Mouse (Mus musculus): Measurements from ENCODE around the gene Megf11. TPM values are rescaled to one million over a fixed set of nuclear protein-coding genes. Genes with fewer than 3 reads are reported as not detected.
A peak's percentile ranks its signal among the peaks of the same experiment; 100 is the strongest.

Megf11 gene
- total RNA-seq, 2 experiments from 2014 or later = 10.2 to 11.3 TPM

DNA sequence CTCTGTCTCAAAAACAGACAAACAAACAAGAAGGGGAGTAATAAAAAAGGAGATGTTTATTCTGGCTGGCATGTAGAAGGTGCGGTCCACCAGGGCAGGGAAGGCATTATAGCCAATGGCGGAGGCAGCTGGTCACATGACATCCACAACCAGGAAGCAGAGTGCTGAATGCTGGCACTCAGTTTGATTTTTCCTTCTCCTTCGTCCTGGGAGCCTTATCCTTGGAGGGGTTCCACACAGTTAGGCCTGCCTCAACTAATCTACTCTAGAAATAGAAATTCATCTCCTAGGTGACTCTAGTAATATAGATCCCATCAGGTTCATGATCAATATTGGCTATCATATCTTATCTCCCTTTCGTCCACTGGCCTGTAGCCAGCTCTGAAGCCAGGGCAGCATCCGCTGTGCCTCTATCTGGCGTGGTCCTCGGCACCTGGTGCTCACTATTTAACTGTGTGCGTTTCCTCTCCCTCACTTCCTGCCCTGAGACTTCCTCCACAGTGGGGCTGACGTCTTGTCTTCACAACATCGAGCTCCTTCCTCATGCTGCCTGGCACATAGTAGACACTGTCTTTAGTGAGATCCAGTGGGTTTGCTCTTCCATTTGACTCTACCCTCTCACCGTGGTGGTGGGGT, 171.8 kb downstream of the Megf11 start:
- no peak for DNase-seq (ENCODE audit: low spot score in 2 of 2)

DNA sequence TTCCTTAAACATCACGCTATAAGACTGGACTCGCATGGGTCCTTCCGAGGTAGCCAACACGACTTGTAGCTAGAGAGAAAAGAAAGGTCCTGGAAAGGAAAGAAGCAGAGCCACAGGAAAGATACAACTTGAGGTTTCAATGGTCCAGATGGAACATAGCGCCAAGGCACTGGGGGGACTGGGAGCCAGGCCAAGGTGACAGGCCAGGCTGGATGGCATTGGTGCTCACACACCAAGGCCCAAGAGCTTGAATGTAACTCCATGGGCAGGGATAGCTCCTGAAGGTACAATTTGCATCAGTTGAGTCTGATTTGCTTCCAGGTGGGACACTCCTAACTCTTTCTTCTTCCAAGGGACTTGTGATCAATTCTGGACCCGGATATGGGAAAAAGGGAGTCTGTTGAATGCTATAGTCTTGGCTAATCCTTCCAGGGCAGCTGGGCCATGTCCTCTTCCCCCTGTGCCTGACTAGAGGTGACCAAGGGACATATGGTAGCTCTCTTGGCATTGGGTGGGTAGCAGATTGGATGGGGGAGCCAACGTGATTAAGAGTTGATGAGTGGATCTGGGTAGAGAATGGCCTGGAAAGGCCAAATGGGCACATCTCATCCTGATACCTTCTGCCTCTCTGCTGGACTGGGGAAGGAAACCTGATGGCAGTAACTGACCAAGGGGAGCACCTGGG, 172.6 kb downstream of the Megf11 start:
- no peak for DNase-seq (ENCODE audit: low spot score in 2 of 2)

DNA sequence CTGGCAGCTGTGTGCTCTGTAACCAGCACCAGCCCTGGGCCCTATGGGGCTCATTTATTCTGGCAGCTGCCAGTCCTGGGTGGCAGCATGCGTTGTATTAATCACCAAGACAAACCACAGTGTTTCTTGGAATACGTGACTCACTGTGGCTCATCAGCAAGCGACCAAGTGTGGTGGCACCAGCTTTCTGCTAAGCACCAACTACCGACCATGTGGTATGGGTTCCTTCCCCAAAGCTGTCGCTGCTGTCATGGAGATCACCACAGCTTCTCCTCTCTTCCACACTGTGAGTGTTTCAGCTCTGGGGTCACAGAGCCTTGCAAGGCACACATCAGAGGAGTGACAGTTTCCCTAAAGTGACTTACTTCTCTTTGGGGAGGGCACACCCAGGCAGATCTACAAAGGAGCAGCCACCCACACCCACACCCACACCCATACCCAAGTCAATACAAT, 178.9 kb downstream of the Megf11 start:
- DNase-seq (ENCODE audit: low spot score in 2 of 2) = no peak

DNA sequence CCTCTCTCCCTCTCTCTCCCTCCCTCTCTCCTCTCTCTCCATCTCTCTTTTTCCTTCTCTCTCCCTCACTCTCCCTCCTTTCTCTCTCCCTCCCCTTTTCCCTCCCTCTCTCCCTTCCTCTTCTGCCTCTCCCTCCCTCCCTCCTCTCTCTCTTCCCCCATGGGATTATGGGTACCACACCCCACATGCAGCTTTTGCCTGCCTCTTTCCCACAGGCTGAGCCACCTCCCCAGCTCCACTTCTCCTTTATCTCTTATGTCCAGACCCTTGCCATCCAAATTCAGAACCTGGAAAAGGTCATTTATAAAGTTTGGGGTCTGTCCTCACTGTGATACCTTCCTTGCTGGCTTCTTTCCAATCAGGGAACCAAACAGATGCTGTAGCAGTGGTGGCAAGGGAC, 180.5 kb downstream of the Megf11 start:
- no peak for DNase-seq (ENCODE audit: low spot score in 2 of 2)

DNA sequence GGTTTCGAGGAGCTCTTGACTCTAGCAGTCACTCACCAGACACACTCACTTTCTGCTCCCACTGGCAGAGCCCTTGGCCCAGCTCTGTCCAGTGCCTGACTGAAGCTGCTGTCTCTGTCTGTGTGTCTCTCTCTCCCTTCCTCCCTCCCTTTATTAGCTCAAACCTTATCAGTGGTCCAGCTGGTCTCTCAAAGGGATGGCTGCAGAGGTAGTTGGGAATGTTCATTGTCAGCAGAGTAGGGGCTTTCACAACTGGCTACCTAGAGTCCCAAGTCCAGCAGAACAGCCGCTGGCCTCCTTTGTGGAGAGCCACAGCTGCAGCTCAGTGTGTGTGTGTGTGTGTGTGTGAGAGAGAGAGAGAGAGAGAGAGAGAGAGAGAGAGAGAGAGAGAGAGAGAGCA, 180.9 kb downstream of the Megf11 start:
- DNase-seq (ENCODE audit: low spot score in 2 of 2) = no peak

DNA sequence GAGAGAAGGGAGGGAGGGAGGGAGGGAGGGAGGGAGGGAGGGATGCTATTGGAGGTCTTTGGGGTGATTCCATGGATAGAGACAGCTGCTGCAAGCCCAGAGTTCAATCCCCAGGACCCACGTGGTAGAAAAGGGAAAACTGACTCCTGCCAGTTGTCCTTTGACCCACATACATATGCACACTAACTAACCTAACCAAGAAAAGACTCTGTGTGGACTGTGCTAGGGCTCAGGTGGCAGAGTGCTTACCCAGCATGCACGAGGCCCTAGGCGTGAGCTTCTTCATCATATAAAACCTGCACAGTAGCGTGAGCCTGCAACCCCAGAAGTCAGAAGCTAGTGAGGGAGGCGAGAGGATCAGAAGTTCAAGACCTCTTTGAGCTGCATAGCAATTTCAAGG, 182.1 kb downstream of the Megf11 start:
- DNase-seq (ENCODE audit: low spot score in 2 of 2) = no peak

DNA sequence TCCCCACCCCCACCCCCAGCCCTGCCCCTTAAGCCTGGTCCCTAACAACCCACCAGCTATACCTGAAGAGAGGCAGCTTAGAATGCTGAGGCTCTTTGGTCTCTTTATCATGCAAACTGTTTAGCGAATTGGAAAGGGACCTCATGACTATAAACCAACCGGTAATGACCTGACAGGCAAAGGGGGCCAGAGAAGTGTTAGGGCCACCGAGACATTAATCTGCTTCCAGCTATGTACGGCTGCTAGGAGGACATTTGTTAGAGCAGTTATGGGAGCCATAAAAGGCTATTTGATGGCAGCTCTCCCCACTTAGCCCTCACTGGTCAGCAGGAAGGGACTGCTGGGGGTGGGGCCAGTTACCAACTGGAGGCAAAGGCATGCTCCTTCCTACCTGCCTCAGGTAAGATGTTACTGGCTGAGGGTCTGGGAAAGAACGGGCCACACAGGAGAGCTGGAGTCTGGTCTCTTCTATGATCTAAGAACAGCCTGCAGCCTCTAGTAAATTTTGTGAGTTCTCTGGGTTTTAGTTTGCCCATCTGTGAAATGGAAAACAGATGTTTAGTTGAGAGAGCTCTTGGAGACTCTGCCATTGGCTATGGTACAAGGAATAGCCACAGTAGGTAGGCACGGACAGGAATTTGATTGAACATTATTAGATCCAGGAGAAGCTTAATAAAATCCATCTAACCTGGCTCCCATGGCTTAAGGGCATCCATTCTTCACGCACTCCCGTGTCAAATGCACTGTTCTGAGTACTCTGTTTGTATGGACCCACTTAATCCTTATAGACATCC, 183.2 kb downstream of the Megf11 start:
- no peak for DNase-seq (ENCODE audit: low spot score in 2 of 2)

DNA sequence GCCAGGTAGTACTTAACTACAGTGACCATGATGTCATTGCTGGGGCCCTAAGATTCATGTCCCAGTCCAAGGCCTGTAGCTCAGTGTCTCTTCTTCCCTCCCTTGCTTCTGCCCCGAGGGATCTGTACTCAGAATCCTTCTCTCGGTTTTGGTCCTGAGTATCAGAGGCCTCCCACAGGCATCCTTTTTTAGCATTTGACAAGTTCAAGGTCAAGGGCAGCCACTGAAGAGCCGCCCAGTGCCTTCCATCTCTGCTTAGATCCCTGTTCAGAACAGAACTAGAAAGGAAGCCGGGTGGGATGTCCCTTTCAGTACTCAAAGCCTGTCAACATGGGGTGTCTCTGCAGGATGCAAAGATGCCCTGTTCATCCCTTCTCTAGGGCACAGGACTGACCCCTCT, 185.0 kb downstream of the Megf11 start:
- DNase-seq (ENCODE audit: low spot score in 2 of 2) = no peak

DNA sequence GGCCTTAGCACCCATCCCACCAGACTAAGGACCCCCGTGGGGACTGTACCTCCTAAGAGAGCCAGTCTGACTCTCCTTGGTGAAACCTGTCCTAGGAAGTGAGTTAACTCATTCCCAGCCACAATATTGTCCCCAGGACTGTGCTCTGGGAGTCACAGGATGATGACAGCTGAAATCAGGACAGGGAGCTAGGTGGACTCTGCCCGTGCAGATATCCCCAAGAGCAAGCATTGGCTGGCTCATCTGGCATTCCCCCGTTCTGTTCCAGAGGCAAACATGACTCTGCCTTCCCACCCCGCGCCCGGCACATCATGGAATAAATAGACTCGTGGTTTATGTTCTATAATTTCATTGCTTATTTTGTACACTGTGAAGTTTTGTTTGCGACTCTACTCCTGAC, 185.7 kb downstream of the Megf11 start:
- DNase-seq (ENCODE audit: low spot score in 2 of 2) = no peak

DNA sequence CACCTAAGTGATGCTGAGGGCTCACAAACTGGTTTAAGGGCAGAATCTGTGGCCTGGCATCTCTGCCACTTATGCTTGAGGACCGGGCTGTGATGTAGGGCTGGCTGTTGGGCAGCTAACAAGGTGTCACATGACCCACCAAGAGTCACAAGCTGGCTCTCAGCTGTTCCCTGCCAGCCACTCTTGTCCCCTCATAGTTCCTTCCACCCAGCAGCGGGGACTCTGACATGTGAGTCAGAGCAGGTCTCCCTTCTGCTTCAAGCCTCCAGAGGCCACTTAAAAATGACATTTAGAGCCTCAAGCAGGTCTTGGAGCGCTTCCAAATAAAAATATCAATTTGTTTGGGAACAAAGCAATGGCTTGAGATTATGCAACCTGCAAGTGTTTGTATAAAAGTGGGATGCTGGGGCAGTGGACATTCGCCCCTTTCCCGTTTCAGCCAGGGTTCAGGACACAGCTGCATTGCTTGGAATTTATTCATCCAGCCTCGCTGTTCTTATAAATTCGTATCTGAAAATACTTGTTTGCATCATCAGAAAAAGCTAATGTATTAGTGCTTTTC, 187.3 kb downstream of the Megf11 start:
- no peak for DNase-seq (ENCODE audit: low spot score in 2 of 2)

DNA sequence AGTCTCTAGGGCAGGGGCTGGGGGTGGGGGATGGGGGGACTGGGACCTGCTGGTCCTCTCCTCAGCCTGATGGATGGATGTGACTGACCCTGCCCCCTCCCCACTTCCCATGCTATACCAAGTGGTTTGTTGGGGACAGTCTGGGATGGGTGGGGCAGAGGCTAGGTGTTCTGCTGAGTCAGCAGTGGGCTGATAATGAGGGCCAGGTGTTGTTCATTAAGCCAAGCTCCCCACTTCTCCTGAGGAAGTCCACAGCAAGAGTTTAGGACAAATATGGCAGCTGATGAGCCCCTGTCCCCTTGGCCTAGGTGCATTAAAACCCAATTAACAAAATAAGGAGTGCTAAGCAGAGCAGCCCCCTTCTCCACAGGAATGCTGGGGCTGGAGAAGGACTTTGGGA, 190.2 kb downstream of the Megf11 start:
- DNase-seq (ENCODE audit: low spot score in 2 of 2) = no peak

DNA sequence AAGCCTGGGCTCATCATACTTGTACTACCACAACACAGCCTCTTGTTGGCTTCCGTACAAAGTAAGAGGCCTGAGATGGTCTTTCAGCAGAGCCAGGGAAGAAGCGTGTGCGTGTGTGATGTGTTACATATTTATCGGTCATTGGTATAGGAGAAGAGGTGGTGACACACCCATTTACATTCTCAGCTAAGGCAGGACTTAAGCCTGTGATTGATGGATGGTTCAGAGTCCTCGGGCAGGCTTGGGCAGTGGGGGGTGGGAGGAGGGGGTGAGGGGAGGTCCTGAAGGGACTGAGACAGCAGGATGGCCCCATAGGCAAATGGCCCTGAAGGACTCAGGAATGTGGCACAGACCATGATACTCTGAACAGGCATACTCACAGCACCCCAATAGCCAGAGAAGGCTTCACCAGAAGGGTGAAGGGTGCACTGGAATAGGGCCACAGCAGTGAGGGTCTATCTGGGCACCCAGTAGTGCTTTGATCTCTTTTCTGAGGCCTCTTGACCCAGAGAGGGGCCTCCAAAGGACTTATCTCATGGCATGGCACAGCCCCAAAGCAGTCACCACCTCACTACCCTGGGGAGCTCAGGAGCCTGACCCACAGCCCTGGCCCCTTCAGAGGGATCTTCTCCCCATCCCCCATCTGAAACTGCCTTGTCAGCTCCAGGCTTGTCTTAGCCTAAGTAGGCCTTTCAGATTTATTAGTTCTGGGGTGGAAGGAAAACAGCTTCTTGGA, 190.9 kb downstream of the Megf11 start:
- DNase-seq (ENCODE audit: low spot score in 2 of 2) = no peak

DNA sequence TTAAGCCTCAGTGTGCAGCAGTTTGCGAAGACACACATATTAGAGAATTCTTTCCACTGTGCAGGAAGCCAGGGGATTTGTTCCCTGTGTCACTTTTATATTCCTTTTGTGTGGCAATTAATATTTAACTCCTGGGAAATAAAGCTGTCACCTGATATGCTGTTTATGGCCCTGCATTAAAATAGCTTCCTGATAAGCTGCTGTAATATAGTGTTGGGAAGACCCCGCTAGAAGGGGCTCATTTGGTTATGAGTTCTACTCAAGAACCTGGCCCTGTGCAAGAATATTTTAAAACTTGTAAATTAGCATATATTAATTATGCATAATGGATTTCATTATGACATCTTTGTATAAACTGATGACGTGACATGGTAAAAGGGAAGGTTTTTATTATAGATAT, 191.7 kb downstream of the Megf11 start:
- no peak for DNase-seq (ENCODE audit: low spot score in 2 of 2)

DNA sequence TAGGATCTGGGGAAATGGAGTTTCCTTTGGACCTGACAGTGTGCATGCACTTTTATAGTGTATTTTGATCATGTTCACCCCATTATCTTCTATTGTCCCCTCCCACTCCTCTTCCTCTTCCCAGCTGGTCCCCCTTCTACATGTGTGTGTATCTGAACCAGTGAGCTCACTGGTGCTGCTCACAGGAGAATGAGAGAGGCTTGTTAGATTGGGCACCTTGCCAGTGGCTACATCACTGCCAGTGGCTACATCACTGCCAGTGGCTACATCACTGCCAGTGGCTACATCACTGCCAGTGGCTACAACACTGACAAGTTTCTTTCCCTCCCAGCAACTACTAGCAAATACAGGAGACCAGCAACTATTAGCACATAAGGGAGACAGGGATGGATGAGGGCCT, 192.6 kb downstream of the Megf11 start:
- no peak for DNase-seq (ENCODE audit: low spot score in 2 of 2)

DNA sequence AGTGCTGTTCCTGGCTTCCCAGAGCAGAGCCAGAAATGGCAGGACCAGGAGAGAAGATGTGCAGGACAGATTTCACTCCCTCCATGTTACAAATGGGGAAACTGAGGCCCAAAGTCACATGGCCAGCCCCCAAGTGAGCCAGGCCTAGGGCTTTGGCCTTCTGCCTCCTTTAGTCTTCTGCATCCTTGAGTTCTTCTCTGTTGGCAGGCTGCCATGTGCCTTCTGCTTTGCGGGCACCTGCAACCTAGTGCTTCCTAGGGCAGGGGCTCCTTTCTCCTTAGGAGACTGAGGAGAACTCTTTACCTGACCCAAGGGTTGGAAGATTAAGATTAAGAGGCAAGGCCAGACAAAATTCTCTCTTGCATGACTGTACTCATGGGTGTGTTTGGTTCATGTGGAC, 193.9 kb downstream of the Megf11 start:
- no peak for DNase-seq (ENCODE audit: low spot score in 2 of 2)

DNA sequence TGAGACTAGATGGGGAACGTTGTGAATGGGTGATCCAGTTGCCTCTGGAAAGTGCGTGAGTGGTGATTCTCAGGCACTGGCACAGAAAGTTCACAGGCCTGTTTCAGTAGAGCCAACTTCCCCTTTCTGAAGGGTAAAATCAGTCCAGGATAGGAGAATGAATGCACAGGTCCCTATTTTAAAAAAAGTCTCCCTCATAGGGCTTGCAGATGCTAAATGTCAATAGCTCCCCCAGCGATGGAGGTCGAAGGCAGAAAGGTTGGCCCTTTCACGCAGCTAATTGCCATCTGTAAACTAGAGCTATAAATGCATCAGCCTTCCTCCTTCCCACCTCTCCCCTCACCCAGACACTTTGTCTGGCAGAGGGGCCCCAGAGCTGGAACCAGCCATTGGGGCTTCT, 200.9 kb downstream of the Megf11 start:
- no peak for DNase-seq (ENCODE audit: low spot score in 2 of 2)

DNA sequence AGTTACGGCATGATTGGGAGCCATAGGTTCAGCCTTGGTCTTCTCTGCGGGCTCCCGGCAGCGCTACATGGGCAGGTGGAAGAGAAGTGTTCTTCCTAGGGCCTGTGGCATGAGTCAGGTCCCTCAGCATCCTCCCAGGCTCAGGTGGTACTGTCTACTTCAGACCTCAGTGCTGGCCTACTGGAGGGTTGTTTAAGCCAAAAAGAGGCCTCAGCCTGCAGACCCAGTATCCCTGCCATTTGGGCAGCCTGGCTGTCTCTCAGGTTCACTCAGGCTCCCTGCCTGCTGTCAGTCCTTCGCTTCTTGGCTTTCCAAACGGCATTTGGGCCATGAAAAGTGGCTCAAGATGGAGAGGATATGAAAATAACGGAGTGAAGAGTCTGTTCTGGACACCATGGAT, 202.6 kb downstream of the Megf11 start:
- no peak for DNase-seq (ENCODE audit: low spot score in 2 of 2)

DNA sequence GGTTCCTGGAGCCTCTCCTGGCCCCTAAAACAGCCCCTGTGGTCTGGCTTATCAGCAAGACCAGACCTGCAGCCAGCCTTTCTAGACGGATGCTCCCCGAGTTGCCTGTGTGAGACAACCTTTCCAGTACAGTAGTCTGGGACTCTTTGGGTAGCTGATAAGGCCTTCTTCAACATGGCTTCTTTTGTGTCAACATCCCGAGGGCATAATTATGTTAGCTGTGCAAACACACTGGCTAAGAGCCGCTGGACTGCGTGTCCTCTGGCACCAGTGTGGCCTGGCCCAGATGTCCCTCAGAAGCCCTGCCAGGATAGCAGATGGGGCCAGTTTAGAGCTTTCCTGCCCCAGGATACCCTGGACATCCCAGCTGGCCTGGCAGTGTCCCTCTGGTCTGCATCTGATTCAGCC, 205.2 kb downstream of the Megf11 start:
- DNase-seq (ENCODE audit: low spot score in 2 of 2) = peak; percentile 9 to 23

DNA sequence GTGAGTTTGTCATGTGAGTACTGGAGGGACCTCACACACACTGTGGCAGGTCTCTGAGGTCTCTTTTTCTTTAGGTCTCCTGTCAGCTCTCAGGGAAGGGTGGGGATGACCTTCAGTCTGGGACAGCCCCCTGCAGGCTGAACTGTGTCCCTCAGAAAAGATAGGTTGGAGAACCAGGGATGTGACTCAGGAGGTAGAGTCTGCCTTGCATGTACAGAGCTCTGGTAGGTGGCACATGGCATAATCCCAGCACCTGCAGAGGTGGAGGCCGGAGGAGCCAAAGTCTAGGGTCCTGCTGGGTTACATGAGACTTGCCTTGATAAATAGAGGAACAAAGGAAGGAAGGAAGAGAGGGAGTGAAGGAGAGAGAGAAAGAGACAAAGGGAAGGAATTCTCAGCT, 206.0 kb downstream of the Megf11 start:
- DNase-seq (ENCODE audit: low spot score in 2 of 2) = no peak

DNA sequence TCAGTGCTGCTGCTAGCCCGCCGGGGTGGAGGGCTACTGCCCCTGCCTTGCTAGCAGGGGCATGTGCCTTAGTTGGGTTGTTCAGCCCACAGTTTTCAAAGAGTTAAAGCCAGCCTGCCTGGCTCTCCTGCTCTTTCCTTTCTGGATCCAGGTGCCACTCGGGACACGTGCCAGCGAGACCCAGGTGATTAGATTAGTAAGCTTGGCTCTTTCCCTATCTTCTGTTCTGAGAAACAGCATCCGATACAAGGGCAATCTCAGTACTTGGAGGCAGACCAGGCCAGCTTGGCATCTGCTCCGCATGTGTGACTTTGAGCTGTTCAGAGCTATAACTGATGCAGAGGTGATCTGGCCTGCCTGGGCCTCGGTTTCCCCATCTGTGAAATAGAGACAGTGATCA, 209.0 kb downstream of the Megf11 start:
- no peak for DNase-seq (ENCODE audit: low spot score in 2 of 2)

DNA sequence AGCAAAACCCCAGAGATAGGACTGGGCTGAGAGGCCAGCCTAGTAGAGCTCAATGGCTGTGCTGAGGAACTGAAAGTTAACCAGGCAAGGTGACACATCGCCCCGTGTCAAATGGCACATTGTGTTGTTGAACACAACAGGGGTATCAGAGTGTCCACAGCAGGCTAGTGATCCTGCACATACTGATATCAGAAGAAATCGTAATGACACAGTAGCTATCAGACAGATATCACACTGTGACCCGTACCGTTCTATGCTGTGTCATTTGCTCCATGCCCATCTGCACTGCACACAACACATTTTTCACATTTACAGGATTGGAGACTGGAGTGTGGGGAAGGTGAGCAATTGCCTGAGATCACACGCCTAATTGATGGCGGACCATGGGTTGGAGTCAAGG, 213.0 kb downstream of the Megf11 start:
- no peak for DNase-seq (ENCODE audit: low spot score in 2 of 2)
